Mouse (Mus musculus) liver, embryonic 14.5 days (tissue): ENCODE data around the gene Rab7.

Experiments
- CTCF ChIP-seq: IDR thresholded peaks from 2 replicates; pipeline ENCODE4 v1.5.1; 2016; ENCODE audit warnings: antibody characterized with exemption, low read depth, control low read depth
- EP300 ChIP-seq: IDR thresholded peaks from 2 replicates; pipeline ENCODE4 v1.6.1; 2016; ENCODE audit warnings: antibody characterized with exemption, low read depth

DNA sequence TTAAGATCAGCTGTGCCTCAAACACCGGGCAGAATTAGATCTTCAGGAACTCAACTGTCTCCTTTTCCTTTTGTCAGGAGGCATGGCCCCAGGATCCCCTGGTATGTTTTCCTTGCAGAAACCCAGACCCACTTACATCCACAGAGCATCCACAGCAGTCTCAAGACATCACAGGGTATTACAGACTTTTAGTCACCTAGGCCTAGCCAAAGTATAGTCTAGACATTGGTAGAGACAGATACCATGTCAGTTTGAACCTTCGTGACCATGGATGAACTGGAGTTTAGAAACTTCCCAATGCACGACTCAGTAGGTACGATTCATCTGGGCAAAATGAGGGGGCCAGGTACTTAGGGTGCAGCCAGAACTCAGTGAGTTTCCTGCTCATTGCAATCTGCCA lies 46.7 kb downstream of the Rab7 start:
- TF ChIP-seq CTCF (no peak), EP300 (no peak)
